ENCODE assay signal across 12 mouse cellular contexts in the genomic region with DNA sequence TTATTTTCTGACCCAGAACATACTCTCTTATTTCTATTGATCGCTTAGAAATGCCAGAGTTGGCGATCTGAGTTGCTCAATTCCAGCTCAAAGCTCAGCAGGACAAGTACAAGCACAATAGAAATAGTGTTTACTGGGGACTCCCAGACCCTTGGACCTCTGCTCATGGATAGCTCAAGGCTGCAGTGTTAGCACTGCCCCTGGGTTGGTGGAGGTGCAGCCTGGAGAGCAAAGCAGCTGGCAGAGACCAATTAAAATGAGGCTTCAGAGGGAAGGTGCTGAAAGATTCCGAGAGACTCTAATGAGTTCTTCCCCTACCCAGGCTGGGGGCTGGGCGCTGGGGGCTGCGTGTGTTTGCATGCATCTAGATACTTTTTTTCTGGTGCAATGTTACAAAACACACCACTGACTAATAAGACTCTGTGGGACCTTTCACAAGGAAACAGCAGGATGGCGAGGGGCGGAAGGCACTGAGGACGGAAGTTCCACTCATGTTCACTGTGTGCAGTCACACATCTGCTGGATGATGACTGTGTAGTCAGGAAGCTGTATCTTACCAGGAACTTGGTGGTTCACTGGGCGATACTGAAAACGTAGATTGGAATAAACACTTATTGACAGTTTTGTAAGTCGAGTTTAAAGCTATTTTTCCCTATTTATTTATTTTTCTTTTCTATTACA.
DNase-seq lines count a peak whose midpoint lies in the region; ATAC-seq lines count a peak whose summit lies in the region.
"Had no signal": no experiment of that assay in that cellular context is flagged by ENCODE, and none has a peak within 500 bp of the region (broad histone marks: within the 10 kb centered on the region; RNA-seq: fewer than 3 reads in every experiment).

No protein-coding gene starts in this region.

- H3K9me3 ChIP-seq in kidney, embryonic 15.5 days (replicated peaks), result no peaks in the 10 kb centered on the region
- no peaks in the 10 kb centered on the region for H3K9me3 ChIP-seq in kidney, embryonic 16.5 days (ENCODE audit: low read length)
- no peaks in the 10 kb centered on the region for H3K9me3 ChIP-seq in forebrain, embryonic 12.5 days
- no peaks in the 10 kb centered on the region for H3K9me3 ChIP-seq in limb, embryonic 13.5 days
- no peaks in the 10 kb centered on the region for H3K9me3 ChIP-seq in midbrain, embryonic 14.5 days (ENCODE audit: control insufficient read depth, low read length)
- H3K9me3 ChIP-seq: heart, embryonic 12.5 days; limb, embryonic 15.5 days had no signal

- no peaks in the 10 kb centered on the region for H3K27me3 ChIP-seq in kidney, embryonic 15.5 days
- no peaks in the 10 kb centered on the region for H3K27me3 ChIP-seq in kidney, embryonic 16.5 days (ENCODE audit: insufficient read depth, low read length)
- no peaks in the 10 kb centered on the region for H3K27me3 ChIP-seq in forebrain, embryonic 12.5 days
- no peaks in the 10 kb centered on the region for H3K27me3 ChIP-seq in limb, embryonic 13.5 days
- H3K27me3 ChIP-seq in midbrain, embryonic 14.5 days (ENCODE audit: control insufficient read depth, insufficient read depth, low read length), result no peaks in the 10 kb centered on the region
- H3K27me3 ChIP-seq: CH12.LX; heart, embryonic 12.5 days; limb, embryonic 15.5 days had no signal

- no peak overlapping the region for H3K9ac ChIP-seq in kidney, embryonic 15.5 days
- H3K9ac ChIP-seq in kidney, embryonic 16.5 days (replicated peaks; ENCODE audit: low read length), result no peak overlapping the region
- H3K9ac ChIP-seq in forebrain, embryonic 12.5 days, result no peak overlapping the region
- H3K9ac ChIP-seq in limb, embryonic 13.5 days, result no peak overlapping the region
- no peak overlapping the region for H3K9ac ChIP-seq in midbrain, embryonic 14.5 days (replicated peaks; ENCODE audit: low read length)
- H3K9ac ChIP-seq: heart, embryonic 12.5 days; limb, embryonic 15.5 days had no signal

- 63% methylated on average over 11 of the region's 11 CpGs for WGBS in kidney, embryonic 15.5 days
- WGBS in kidney, embryonic 16.5 days, result 61% methylated on average over 11 of the region's 11 CpGs
- 46% methylated on average over 11 of the region's 11 CpGs for WGBS in forebrain, embryonic 12.5 days
- WGBS in limb, embryonic 13.5 days, result 30% methylated on average over 11 of the region's 11 CpGs
- 66% methylated on average over 11 of the region's 11 CpGs for WGBS in midbrain, embryonic 14.5 days

- H3K4me1 ChIP-seq in kidney, embryonic 15.5 days, result peaks cover 17% of the 10 kb centered on the region
- peaks cover 11% of the 10 kb centered on the region for H3K4me1 ChIP-seq in kidney, embryonic 16.5 days (ENCODE audit: insufficient read depth, low read length)
- H3K4me1 ChIP-seq in forebrain, embryonic 12.5 days, result peaks cover 31% of the 10 kb centered on the region
- peaks cover 16% of the 10 kb centered on the region for H3K4me1 ChIP-seq in limb, embryonic 13.5 days
- H3K4me1 ChIP-seq in midbrain, embryonic 14.5 days (ENCODE audit: control insufficient read depth, insufficient read depth, low read length), result peaks cover 13% of the 10 kb centered on the region
- H3K4me1 ChIP-seq: limb, embryonic 15.5 days had no signal

- H3K27ac ChIP-seq in kidney, embryonic 15.5 days, result no peak overlapping the region
- no peak overlapping the region for H3K27ac ChIP-seq in kidney, embryonic 16.5 days (ENCODE audit: low read length)
- H3K27ac ChIP-seq in forebrain, embryonic 12.5 days, result peak overlapping the region; percentile 54; the same call in 1 of the 2 replicates
- H3K27ac ChIP-seq in limb, embryonic 13.5 days, result no peak overlapping the region
- H3K27ac ChIP-seq in midbrain, embryonic 14.5 days (replicated peaks; ENCODE audit: low read depth, low read length), result peak overlapping the region; percentile 50; the same call in 1 of the 2 replicates
- H3K27ac ChIP-seq: limb, embryonic 15.5 days had no signal

- no peak overlapping the region for H3K4me3 ChIP-seq in kidney, embryonic 15.5 days (replicated peaks)
- no peak overlapping the region for H3K4me3 ChIP-seq in kidney, embryonic 16.5 days (ENCODE audit: low read length)
- H3K4me3 ChIP-seq in forebrain, embryonic 12.5 days (replicated peaks), result no peak overlapping the region
- no peak overlapping the region for H3K4me3 ChIP-seq in limb, embryonic 13.5 days
- no peak overlapping the region for H3K4me3 ChIP-seq in midbrain, embryonic 14.5 days (replicated peaks; ENCODE audit: low read depth, low read length)
- H3K4me3 ChIP-seq: heart, embryonic 12.5 days; limb, embryonic 15.5 days had no signal

- no peaks in the 10 kb centered on the region for H3K36me3 ChIP-seq in kidney, embryonic 15.5 days
- no peaks in the 10 kb centered on the region for H3K36me3 ChIP-seq in kidney, embryonic 16.5 days (ENCODE audit: insufficient read depth, low read length)
- no peaks in the 10 kb centered on the region for H3K36me3 ChIP-seq in forebrain, embryonic 12.5 days (replicated peaks)
- no peaks in the 10 kb centered on the region for H3K36me3 ChIP-seq in limb, embryonic 13.5 days
- H3K36me3 ChIP-seq in midbrain, embryonic 14.5 days (ENCODE audit: control insufficient read depth, insufficient read depth, low read length), result no peaks in the 10 kb centered on the region
- H3K36me3 ChIP-seq: heart, embryonic 12.5 days; limb, embryonic 15.5 days had no signal

- peak overlapping the region; percentile 30; the same call in 1 of the 2 replicates for H3K4me2 ChIP-seq in kidney, embryonic 15.5 days
- H3K4me2 ChIP-seq in kidney, embryonic 16.5 days (replicated peaks; ENCODE audit: low read depth, low read length), result no peak overlapping the region
- H3K4me2 ChIP-seq in forebrain, embryonic 12.5 days, result no peak overlapping the region
- peak overlapping the region; percentile 35 for H3K4me2 ChIP-seq in limb, embryonic 13.5 days (replicated peaks)
- no peak overlapping the region for H3K4me2 ChIP-seq in midbrain, embryonic 14.5 days (ENCODE audit: low read length)
- H3K4me2 ChIP-seq: heart, embryonic 12.5 days; limb, embryonic 15.5 days had no signal

- peak; percentile 26 for DNase-seq in midbrain, embryonic 14.5 days
- DNase-seq in ovary, postnatal 14 days (ENCODE audit: low spot score), result no peak
- no peak for DNase-seq in urinary bladder, postnatal 25 days (ENCODE audit: low spot score)
- DNase-seq in B cell, adult 2 months, result no peak
- DNase-seq: cerebellum, postnatal 36 days had no signal

- no peak for ATAC-seq in kidney, embryonic 15.5 days (replicated peaks; ENCODE audit: low FRiP score)
- ATAC-seq in kidney, embryonic 16.5 days (ENCODE audit: low FRiP score, low TSS enrichment), result no peak
- ATAC-seq in forebrain, embryonic 12.5 days (ENCODE audit: low FRiP score), result peak; percentile 81; the same call in 1 of the 2 replicates
- no peak for ATAC-seq in limb, embryonic 13.5 days (ENCODE audit: low FRiP score, low read depth)
- no peak for ATAC-seq in midbrain, embryonic 14.5 days (ENCODE audit: low FRiP score, low TSS enrichment)

Comparison
In these comparisons a context has a peak if more than half of its experiments do, and no peak if none do; other contexts are left out.
1. H3K4me2 ChIP-seq: peak in kidney, embryonic 15.5 days (single experiment) and limb, embryonic 13.5 days (single experiment); none in kidney, embryonic 16.5 days (single experiment), forebrain, embryonic 12.5 days (single experiment) and midbrain, embryonic 14.5 days (single experiment).
2. H3K27ac ChIP-seq: peak in forebrain, embryonic 12.5 days (single experiment) and midbrain, embryonic 14.5 days (single experiment); none in kidney, embryonic 15.5 days (single experiment), kidney, embryonic 16.5 days (single experiment) and limb, embryonic 13.5 days (single experiment).